Mouse (Mus musculus) cerebellum, postnatal 14 days (tissue): ENCODE results near the gene Slc1a2.

Experiments used
- DNase-seq, 2 experiments: peaks; one replicate each; pipeline ENCODE4 v3.0.0; 2021; ENCODE audit warnings: mixed read lengths in 2 of 2

Slc1a2 gene

DNA sequence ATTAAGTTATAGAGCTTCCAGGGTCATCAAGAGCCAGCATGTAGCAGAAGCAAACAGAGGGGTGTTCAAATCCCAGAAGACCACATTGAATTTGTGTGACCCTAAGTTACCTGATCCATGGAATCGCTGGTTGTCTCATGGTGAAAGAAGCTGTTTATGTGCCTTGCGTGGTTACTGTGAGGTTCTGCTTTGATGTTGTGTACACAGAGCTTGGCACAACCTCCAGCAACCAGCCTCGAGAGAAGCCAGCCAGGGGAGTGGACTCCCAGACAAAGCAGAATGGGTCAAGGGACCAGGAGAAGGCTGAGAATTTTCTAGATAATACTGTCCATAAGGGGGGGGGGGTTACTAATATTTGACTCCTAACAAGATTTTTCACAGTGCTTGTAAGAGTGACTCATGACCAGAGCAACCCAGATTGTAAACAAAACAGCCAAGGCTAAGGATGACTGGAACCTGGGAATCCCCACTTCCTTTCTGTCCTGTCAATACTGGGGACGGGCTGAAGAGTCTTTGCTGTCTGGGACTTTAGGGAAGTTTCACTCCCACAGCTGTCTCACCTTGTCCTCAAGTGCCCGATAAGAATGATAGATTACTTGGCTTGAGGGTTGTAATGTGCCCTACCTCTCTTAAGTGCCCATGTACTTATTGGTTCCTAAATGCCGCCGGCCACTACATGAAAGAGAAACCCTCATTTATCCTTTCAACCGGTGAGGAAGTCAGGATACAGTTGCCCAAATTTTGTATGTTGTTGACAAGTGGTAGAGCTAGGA is 106.3 kb downstream of the Slc1a2 start:
- DNase-seq: no peak

DNA sequence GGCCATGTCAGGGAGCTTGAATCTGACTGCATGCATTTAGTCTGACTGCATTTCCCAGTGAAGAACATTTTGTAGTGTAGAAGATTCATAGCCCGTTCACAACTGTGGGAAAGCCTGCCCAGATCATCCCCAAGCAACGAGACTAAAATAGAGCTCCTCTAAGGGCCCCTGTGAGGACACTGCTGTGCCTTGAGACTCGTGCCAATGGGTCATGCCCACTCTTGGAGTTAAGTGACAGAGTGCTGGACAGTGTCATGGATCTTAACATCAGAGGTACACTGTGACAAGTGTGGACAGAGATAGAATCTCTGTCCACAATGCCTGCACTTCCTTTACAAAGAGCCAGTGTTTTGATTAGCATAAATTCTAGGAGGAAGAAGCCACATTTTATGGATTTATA is 109.8 kb downstream of the Slc1a2 start:
- peak in 1 of 2 experiments; percentile 17 for DNase-seq

DNA sequence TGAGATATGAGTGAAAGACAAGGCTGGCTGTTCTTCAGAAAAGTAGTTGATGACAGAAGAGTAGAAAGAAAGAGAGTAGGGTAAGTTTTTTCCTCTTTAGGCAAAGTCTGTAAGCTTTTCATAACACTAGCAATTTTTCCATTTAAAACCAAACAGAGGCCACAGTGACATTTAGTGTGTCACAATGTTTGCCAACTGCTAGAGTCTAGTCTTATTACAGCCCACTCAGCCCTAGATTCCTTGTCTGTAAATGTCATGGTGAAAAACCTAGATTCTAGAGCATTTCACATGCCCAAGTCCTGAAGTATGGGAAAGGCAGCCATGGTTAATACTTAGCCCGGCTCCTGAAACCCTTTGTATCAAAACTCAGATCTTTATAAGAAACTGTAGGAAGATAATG is 112.8 kb downstream of the Slc1a2 start:
- DNase-seq: no peak

DNA sequence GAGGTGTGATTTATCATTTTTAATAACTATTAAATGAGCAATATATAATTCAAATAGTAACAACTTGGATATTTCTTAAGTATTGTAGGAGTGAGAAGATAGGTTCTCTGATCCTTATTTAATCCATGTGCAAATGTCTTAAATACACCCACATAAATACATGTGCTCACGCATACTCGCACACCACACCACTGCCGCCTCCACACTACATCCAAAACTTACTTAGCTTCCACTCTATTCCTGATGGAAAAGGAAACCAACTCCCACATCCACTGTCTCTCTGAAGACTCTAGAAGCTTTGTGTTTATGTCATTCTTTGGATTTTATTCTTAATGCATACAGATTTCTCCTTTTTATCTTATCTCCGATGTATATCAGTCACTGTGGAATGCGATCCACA is 113.8 kb downstream of the Slc1a2 start:
- DNase-seq: no peak

DNA sequence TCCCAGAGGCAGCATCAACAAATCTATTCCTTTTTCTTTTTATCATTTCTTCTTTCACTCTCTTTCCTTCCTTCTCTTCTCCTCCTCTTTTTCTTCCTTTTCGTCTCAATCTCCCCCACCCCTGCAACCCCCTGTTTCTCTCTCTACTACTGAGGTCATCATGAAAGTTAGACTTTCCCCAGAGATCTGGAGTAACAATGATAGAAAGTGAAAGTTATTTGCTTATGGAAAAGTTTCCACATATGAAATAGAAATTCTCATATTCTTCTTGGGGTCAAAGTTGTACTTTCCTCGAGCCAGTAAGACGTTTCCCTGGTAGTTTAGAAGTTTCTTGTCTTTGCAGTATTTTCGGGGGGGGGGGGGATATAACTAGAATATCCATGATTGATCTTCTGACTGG is 116.2 kb downstream of the Slc1a2 start:
- no peak for DNase-seq

DNA sequence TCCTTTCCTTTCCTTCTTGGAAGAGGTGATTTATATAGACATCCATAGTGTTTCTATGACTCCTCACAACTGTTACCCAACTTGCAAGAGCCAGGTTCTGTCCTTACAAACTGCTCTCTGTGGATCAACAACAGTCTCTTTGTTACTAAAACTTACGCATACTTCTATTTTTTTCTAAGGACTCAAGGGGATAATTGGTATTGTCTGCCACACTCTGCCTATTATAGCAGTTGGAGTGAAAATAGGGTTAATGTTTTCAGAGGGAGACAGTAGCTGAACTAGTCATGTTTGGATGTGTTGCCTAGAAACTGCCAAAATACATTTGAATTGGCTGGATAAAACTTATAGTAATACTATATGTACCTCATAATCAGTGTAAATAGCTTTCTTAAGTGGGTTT is 117.1 kb downstream of the Slc1a2 start:
- no peak for DNase-seq

DNA sequence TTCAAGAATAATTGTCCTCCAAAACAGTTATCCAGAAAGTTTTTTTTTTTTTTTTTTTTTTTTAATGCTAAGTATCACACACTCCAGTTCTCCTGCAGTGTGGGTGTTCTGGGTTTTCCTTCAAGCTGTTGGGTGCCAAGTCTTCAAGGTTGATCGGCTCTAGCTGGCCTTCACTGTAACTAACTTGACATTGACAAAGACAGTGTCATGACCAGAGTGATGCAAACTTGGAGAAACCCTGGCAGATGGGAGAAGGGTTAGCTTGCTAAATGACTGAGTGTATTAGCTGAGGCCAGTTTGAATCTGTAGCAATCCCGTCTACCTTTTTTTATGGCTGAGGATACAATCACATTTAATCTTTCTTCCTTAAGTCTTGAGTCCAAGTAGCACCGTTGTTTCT is 119.7 kb downstream of the Slc1a2 start:
- no peak for DNase-seq

DNA sequence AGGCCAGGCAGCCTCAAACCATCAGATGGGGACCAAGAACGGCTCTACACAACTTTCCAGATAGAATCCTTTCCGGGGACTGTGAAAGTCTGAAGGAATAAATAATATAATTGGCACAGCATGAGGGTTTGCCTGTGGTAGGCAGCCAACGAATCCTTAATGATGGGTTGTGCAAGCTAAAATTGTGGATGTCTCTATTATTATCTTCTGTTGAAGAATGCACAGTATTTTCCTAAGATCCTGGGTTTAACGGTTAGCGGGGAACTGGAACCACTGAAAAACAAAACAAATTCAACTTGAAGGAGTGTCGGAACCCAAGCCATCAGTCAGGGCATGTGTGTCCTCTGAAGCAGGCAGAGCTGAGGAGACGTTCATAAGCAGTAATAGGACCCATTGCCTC is 124.3 kb downstream of the Slc1a2 start:
- no peak for DNase-seq

DNA sequence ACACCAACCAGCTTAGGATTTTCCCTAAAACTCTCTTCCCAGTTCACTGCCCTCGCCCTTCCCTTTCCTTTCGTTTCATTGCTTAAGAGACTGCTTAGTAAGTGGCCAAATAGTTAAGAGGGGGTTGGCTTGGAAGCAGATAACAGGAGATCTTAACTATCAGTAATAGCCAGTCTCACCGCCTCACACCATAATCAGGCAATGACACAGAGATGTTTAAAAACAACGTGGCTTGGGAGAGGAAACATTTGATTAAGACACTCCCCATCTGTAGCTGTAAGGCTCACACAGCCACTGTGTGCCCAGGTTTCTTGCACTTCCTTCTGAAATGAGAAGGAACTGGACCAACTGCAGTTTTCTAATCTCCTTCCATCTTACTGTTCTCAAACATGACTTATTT is 127.2 kb downstream of the Slc1a2 start:
- no peak for DNase-seq

DNA sequence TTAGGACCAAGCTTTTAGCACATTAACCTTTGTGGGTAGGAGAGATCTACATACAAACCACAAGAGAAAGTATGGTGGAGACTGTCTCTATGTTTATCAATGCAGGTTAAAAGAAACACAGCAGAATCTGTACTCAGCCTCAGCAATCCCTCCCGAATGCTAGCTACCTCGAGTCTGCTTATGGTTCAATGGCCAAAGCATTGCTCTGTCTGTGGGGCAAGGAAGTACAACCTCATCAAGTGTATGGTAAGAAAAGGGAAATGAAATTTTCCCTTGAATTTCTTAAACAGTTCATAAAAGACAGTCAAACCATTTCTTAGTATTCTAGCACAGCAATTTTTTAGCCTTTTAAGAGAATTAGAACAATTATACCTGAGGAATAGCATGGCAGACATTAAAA is 133.2 kb downstream of the Slc1a2 start:
- no peak for DNase-seq

DNA sequence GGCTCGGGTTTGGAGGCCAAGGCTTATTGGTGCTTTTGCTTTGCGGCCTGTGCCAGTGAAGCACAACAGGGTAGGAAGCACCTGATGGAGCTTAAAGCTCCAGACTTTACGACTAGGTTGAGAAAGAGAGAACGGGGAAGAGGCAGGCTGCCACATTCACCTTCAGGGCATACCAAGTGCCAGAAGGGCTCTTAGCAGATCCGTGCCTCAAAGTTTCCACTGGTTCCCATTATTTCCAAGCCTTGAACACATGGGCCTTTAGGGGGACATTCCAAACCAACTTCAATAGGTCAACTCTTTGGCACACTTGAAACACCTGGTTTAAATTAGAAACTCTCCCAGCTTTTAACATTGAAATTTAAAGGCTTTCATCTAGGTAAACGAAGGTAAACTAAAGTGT is 134.3 kb downstream of the Slc1a2 start:
- no peak for DNase-seq

DNA sequence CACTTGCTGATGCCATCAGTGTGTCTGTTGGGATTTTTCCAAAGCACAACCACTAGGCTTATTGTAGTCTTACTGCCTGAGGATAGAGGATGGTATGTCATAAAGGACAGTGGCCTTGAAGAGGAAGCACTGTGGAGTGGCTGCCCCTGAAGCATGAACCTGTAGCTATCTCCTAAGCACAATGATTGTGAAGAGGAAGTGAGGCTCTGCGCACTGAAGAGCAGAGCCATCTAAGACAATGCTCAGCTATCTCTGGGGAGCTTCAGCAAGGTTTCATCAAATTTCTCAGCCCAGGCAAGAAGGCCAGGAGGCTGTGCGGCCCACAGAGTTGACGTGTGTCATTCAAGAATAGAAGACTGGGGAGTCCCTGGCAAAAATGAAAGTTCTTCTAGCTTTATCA is 136.6 kb downstream of the Slc1a2 start:
- DNase-seq: no peak

DNA sequence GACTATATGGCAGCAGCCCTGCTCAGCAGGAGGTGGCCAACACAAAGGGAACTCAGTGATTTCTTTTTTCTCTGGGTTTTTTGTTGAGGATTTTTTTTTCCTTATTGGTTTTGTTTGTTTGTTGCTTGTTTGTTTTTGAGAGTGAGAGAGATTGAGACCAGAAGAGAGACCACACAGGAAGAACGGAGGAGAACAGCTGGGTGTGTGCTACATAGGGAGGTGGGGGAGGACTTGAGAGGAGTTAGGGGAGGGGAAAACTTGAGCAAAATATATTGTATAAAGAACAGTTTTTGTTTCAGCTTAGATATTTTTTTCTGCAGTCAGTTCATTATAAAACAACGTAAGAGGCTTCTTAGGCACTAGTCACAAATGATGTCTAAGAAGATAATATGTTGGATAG is 139.7 kb downstream of the Slc1a2 start:
- no peak for DNase-seq

DNA sequence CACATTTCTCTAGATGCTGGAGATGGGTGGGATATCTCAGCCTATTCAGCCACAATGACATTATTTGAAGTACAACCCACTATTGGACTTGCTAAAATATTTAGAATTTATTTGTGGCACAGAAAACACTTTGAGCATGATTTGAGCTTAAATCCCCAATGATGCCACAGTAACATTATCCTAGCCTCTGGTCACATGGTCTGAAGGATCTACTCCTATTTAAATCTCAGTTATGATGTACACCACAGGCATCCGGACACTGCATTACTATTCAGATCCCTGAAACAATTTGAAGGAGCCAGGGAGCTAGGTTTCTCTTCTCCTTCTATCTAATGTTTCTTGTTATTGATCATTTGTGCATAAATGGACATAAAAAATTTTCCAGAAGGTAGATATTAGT is 143.4 kb downstream of the Slc1a2 start:
- DNase-seq: no peak

DNA sequence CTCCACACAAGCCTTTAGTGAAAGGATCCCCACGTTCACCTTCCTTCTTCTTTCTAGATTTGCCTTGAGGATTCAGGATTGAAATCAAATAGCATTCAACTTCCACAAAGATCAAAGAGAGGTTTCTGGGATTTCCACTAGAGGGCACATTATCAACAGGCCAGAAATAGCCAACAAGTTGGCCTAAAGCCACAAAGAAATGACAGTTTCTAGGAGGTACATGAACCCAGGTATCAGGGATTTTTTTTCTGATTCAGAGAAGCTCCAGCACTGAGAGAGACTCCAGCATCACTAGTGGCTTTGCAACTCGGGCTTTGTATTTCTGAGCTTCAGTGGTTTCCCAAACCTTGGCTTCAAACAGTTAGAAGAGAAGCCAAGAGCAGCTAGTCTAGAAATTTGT is 145.7 kb downstream of the Slc1a2 start:
- peak; percentile 27 to 65 for DNase-seq

DNA sequence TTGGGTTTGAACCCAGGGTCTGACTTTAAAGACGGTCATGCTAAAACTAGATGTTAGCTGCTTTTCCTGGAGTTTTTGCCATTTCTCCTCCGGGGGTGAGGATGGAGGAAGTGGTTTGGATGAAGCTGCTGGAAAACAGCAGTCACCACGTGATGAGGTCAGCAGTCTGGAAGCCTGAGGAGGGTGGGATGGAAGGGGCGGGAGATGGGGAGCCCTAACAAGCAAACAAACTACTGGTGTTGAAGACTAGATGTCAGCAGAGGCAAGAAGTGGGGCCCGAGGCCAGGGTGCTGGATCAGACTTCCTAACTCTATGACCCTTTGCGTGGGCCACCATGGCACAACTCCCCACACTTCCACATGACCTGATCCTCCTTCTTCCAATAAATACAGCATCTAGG is 146.8 kb downstream of the Slc1a2 start:
- DNase-seq: no peak

DNA sequence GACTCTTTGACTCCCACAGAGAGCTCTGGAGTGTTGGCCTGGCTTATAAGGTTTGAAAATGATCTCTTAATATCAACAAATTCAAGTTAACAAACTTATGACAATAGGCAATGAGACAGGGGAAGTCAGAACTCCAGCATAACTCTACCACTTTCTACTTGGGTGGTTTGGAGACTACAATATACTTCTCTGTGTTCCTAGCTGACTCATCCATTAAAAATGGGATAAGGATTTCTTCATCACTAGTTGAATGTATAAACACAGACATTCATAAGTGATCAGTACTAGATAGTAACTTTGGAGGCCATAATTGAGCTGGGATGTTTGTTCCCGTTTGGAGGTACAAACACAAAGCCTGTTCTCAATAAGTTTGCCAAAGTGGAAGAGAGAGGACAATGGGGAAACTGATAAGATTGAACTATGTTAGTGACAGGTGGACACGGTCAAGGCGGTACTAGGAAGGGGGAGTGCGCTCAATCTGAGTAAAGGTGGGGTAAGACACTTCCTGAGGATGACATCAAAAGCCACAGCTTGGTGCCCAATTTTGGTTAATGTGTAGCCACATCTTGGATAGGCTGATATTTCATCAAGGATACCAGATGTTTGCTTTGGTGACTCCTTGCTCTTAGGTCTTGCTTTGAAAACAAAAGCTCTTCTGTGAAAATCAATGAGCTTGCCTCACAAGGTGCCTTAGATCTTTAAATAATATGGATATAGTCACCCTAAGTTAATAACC is 147.5 kb downstream of the Slc1a2 start:
- DNase-seq: no peak

DNA sequence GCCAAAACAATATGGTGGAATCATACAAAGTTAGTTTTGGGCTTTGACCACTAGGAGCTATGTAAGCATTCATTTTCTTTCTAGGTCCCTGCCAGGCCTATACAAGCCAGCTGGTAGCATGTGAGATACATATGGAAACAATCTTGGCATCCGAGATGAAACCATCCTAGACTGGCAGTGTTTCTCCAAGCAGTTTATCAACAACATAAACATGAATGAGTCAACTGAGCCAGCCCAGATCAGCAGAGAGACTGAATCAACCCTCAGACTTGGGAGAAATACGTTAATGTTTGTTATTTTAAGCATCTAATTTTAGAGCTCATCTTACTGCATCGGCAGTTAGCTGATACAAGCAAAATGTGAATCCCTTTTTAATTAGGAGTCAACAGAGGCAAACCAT is 149.2 kb downstream of the Slc1a2 start:
- no peak for DNase-seq

DNA sequence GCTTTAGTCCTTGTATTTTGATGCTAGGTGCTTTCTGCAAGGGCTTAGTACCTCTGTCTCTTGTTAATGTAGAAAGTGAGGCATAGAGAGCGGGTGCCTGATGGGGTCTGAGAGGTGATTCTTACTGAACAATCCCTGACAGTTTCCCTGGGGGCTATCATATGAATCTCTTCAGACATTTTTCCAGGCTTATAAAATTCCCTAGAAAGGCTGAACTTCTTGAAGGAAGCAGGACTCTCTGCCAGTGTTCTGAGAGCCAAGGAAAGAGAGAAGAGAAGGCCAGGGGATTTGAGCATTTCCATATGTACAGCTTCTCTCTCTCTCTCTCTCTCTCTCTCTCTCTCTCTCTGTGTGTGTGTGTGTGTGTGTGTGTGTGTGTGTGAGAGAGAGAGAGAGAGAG is 151.0 kb downstream of the Slc1a2 start:
- no peak for DNase-seq

DNA sequence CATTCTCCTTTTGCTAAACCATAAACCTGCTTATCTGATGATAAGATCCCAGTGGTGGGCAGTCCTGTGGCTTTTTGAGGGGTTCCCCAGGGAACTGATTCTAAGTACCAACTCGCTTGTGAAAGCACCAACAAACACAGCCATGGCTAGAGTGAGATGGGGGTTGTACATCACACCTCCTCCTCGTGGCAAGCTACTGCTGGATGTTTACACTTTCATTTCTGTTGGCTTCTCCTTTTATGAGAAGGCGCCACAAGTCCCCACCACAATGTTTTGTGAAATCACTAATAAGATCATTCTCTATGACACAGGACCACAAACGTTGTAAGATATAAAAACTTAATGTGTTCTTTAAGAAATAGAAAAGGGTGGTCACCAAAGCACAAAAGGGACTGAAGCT is 154.3 kb downstream of the Slc1a2 start:
- no peak for DNase-seq

DNA sequence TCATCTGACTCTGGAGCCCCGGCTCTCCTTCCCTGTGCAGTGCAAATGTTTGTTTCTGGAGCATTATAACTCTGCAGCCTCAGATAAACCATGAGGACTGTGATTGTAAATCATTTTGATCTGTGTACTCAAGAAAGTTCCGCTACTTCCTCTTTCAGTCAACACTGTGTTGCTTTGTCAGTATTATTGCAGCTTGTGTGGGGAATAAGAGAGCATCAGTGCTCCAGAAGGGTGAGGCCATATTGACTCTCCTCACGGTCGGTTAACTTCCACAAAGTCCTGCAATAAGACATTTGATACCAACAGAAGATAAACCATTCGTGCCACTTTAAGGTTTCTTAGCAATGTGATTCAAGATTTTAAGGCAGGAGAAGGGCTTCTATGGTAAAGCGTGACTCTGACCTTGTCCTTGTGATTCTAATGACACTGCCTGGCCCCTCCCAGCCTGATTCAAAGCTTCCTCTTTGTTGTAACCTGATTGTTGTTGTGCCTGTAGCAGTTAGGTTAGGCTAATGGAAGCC is 156.9 kb downstream of the Slc1a2 start:
- no peak for DNase-seq

DNA sequence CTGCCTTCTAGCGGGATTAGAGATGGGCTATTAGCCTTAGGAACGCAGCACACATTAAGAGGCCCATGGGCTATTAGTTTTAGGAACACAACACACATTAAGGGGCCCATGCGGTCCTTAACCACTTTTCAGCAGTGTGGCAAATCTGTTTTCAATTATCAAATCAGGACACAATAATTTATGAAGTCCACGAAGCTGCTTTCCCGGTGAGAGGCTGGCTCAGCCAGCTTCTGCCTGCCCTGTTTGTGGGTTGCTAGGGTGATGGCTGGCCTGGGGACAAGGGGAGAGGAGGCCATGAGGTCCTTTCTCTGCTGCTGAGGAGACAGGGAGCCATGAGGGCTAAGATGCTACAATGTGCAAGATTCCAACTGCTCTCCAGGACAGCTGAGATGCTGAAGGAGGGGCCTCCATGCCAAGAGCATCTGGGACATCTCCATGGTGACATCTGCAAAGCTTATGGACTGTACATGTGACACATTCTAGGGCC is 161.8 kb downstream of the Slc1a2 start:
- DNase-seq: peak; percentile 9 to 13

DNA sequence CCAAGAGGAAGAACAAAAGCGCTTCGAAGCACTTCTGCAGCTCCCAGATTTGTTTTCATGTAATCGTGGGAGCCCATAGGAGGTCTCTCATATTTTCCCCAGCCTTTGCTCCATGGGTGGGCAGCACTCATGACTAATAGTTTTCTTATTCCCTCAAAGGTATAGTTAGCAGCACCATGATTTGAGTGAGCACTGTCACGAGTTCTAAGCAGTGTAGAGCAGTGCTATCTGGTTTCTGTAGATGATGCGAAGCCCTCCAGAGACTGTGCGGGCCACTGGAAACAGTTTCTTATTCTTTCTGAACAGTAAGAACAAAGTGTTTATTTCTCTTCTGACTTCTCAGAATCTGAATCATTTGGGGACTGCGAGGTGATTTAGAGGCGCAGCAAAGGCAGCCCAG is 162.3 kb downstream of the Slc1a2 start:
- no peak for DNase-seq

DNA sequence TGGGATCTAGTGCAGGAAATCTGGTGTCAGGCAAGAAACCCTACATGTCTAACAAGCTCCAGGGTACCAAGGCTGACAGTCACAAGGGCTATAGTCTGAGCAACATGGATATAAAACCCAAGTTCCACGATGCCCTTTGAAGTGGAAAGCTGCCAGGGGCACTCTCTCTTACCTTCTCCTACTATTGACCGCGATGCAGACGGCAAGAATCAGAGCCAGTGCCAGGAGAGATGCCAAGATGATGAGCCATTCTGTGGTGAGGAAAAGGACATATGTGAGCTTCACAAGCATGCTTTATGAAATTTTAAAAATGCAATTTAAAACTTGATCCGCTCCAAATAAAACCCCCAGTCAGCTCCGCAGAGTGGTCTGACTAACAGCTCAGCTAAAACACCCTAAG is 163.6 kb downstream of the Slc1a2 start:
- DNase-seq: peak; percentile 34 to 47
